8 mouse cellular contexts compared by ENCODE assay signal in the genomic region with DNA sequence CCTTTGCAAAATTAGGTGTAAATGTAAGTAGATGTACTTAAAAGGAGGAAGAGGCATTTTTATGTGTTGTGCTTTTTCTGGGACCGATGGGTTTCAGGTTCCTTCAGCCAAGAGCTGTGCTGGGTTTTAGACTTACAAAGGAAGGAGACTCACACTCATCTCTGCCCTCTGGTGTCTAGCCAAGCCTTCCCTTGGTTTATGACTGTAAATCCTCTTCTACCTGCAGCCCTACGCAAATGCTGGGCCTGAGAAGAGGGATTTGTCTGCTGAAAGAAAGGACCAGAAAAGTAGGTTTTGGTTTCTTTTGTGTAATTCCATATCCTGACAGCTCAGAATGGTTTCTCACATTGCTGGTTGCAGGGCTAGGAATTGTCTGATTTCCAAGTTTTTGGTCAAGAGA. TPM values are rescaled to one million over a fixed set of nuclear protein-coding genes. Genes with fewer than 3 reads are reported as not detected.
DNase-seq lines count a peak whose midpoint lies in the region; ATAC-seq and TF ChIP-seq lines count a peak whose summit lies in the region.

No protein-coding gene starts in this region.

- no peak overlapping the region for H3K27ac ChIP-seq in kidney, adult 2 months (ENCODE audit: insufficient read depth, low read depth, low read length)
- no peak overlapping the region for H3K27ac ChIP-seq in intestine, embryonic 14.5 days (ENCODE audit: low read depth)

- no peak; the same call in 1 of the 2 replicates for TF ChIP-seq CTCF in kidney, adult 2 months (conservative IDR thresholded peaks at IDR 0.05; ENCODE audit: insufficient read depth, insufficient read length, low read depth, low read length)

- H3K4me3 ChIP-seq in kidney, adult 2 months (ENCODE audit: insufficient read depth, low read depth, low read length), result no peak overlapping the region
- peak overlapping the region; percentile 38 for H3K4me3 ChIP-seq in intestine, embryonic 14.5 days (ENCODE audit: low read depth, low read length)
- H3K4me3 ChIP-seq in myocyte, result peak overlapping the region; percentile 65

- no peak for ATAC-seq in intestine, embryonic 14.5 days (replicated peaks; ENCODE audit: low FRiP score, low TSS enrichment, low read depth)

- H3K4me1 ChIP-seq in kidney, adult 2 months (ENCODE audit: control insufficient read depth, insufficient read depth, low read length), result no peaks in the 10 kb centered on the region
- peaks cover 18% of the 10 kb centered on the region for H3K4me1 ChIP-seq in intestine, embryonic 14.5 days (replicated peaks; ENCODE audit: control insufficient read depth, insufficient read depth, low read length)

- no peaks in the 10 kb centered on the region for H3K9me3 ChIP-seq in intestine, embryonic 14.5 days (ENCODE audit: control insufficient read depth, low read length)

- no peak overlapping the region for H3K9ac ChIP-seq in intestine, embryonic 14.5 days (ENCODE audit: low read length)

- H3ac ChIP-seq in myocyte (ENCODE audit: control insufficient read depth, insufficient read length), result no peak overlapping the region

- H3K4me2 ChIP-seq in intestine, embryonic 14.5 days (ENCODE audit: low read length), result peak overlapping the region; percentile 63
- peak overlapping the region; percentile 81 for H3K4me2 ChIP-seq in myocyte (ENCODE audit: low read depth)

- no peaks in the 10 kb centered on the region for H3K27me3 ChIP-seq in kidney, adult 2 months (replicated peaks; ENCODE audit: control insufficient read depth, insufficient read depth, low read length)
- no peaks in the 10 kb centered on the region for H3K27me3 ChIP-seq in intestine, embryonic 14.5 days (replicated peaks; ENCODE audit: control insufficient read depth, insufficient read depth, low read length)
- no peaks in the 10 kb centered on the region for H3K27me3 ChIP-seq in myocyte (ENCODE audit: control insufficient read depth, insufficient read depth, insufficient read length)

- peaks cover 59% of the 10 kb centered on the region for H3K79me2 ChIP-seq in myocyte (ENCODE audit: control insufficient read depth, insufficient read depth)

- WGBS in kidney, adult 2 months, result 53% methylated on average over 2 of the region's 2 CpGs
- 24% methylated on average over 2 of the region's 2 CpGs for WGBS in intestine, embryonic 14.5 days

- no peaks in the 10 kb centered on the region for H3K36me3 ChIP-seq in kidney, adult 2 months (ENCODE audit: control insufficient read depth, insufficient read depth, low read length)
- H3K36me3 ChIP-seq in intestine, embryonic 14.5 days (ENCODE audit: control insufficient read depth, insufficient read depth, low read length), result no peaks in the 10 kb centered on the region
- H3K36me3 ChIP-seq in myocyte (ENCODE audit: control insufficient read depth, insufficient read depth), result no peaks in the 10 kb centered on the region

- DNase-seq in kidney, adult 2 months, result peak; percentile 17
- no peak for DNase-seq in kidney, adult 8-10 months
- DNase-seq in ES-CJ7 (ENCODE audit: low read depth, low spot score), result peak; percentile 10
- peak; percentile 42 to 60 for DNase-seq in cerebellum, postnatal 36 days
- no peak for DNase-seq in intestine, embryonic 14.5 days (ENCODE audit: low spot score)
- no peak for DNase-seq in spleen, adult 18-20 months
- DNase-seq in yolk sac, embryonic 10.5 days (ENCODE audit: low spot score), result no peak

- TF ChIP-seq POLR2A in kidney, adult 2 months (IDR thresholded peaks at IDR 0.05; ENCODE audit: low read depth, low read length), result no peak
- no peak for TF ChIP-seq POLR2A in myocyte (IDR thresholded peaks at IDR 0.05; ENCODE audit: insufficient read length, low read depth)

TF ChIP-seq in myocyte, 11 proteins besides CTCF, POLR2A, EP300 and RAD21:
- no peak for TF ChIP-seq E2F4 (IDR thresholded peaks at IDR 0.05; ENCODE audit: insufficient read depth)
- TF ChIP-seq TCF3 (IDR thresholded peaks at IDR 0.05; ENCODE audit: insufficient read length, low read depth), result no peak
- no peak for TF ChIP-seq MYOG (IDR thresholded peaks at IDR 0.05; ENCODE audit: control insufficient read depth in 1 of 3, insufficient read depth in 1 of 3, insufficient read length in 2 of 3, low read depth in 2 of 3)
- no peak for TF ChIP-seq TCF12 (IDR thresholded peaks at IDR 0.05; ENCODE audit: insufficient read depth, poor library complexity, severe bottlenecking)
- no peak for TF ChIP-seq SRF (IDR thresholded peaks at IDR 0.05; ENCODE audit: control insufficient read depth, insufficient read length, low read depth)
- no peak for TF ChIP-seq POLR2AphosphoS2 (IDR thresholded peaks at IDR 0.05; ENCODE audit: insufficient read length, low read depth)
- TF ChIP-seq MAX (IDR thresholded peaks at IDR 0.05; ENCODE audit: low read depth), result no peak
- TF ChIP-seq CEBPB (IDR thresholded peaks at IDR 0.05; ENCODE audit: insufficient read depth, poor library complexity, severe bottlenecking), result no peak
- TF ChIP-seq REST (IDR thresholded peaks at IDR 0.05; ENCODE audit: insufficient read depth, insufficient read length), result no peak
- TF ChIP-seq MYOD1 (IDR thresholded peaks at IDR 0.05; ENCODE audit: control insufficient read depth in 1 of 3, insufficient read length in 2 of 3, low read depth in 2 of 3), result no peak
- no peak for TF ChIP-seq USF1 (IDR thresholded peaks at IDR 0.05; ENCODE audit: low read depth)

RNA-seq across cellular contexts. Expression of a gene that starts 1.3 kb away (rescaled TPM):
- polyA plus RNA-seq in kidney, adult 2 months (2012; rRNA removed), result 7.7 and 10.4 TPM in 2 replicates
- polyA plus RNA-seq in intestine, embryonic 14.5 days (2014; fragmentation: Nextera tagmentation; extraction: Ambion mirVana), result 20.8 and 21.5 TPM in 2 replicates
- polyA plus RNA-seq in myocyte (2012; fragmentation: generic; extraction: Trizol), result 94.5 TPM

Comparison
In these comparisons a context has a peak if more than half of its experiments do, and no peak if none do; other contexts are left out.
1. DNase-seq: peak in kidney, adult 2 months (single experiment), ES-CJ7 (single experiment) and cerebellum, postnatal 36 days (2 of 2); none in kidney, adult 8-10 months (0 of 2), intestine, embryonic 14.5 days (single experiment), spleen, adult 18-20 months (0 of 2) and yolk sac, embryonic 10.5 days (single experiment).